Mouse (Mus musculus) limb, embryonic 10.5 days (tissue): ENCODE data around the gene Pkd2. TPM values are rescaled to one million over a fixed set of nuclear protein-coding genes. Genes with fewer than 3 reads are reported as not detected.
"Not testable (repeated sequence)": the region's sequence is repeated elsewhere in the genome, so short reads cannot be mapped to it uniquely, and the experiment has no call there.

Experiments used
- DNase-seq: peaks from one replicate; pipeline ENCODE4 v3.0.0-alpha.2; 2017; ENCODE audit warnings: low spot score
- H3K27ac ChIP-seq: fragments of 300-500 bp; sonication (generic); 2 replicates; pipeline ENCODE4 v1.5.1; 2016; ENCODE audit warnings: mild to moderate bottlenecking
- H3K27me3 ChIP-seq: fragments of 300-500 bp; sonication (generic); 2 replicates; pipeline ENCODE4 v1.6.1; 2016; ENCODE audit warnings: low read depth, mild to moderate bottlenecking; ENCODE audit not compliant: poor library complexity, severe bottlenecking
- H3K36me3 ChIP-seq: fragments of 300-500 bp; sonication (generic); 2 replicates; pipeline ENCODE4 v1.6.1; 2016; ENCODE audit warnings: mild to moderate bottlenecking, moderate library complexity
- H3K4me1 ChIP-seq: fragments of 300-500 bp; sonication (generic); 2 replicates; pipeline ENCODE4 v1.6.1; 2016
- H3K4me3 ChIP-seq: fragments of 300-500 bp; sonication (generic); 2 replicates; pipeline ENCODE4 v1.5.1; 2016; ENCODE audit warnings: mild to moderate bottlenecking, moderate library complexity
- H3K9me3 ChIP-seq: fragments of 300-500 bp; sonication (generic); replicated peaks from 2 replicates; pipeline ENCODE4 v1.6.1; 2016; ENCODE audit warnings: mild to moderate bottlenecking
- WGBS: fragments of 180-500 bp; shearing (Covaris S2); methylation state at CpG from one replicate; pipeline ENCODE4 v1.1.7; 2016; 5-methylcytosine and 5-hydroxymethylcytosine counted together
- polyA plus RNA-seq: library from polyadenylated mRNA; unstranded; fragments of >200 nt; fragmentation: Nextera tagmentation; extraction: Ambion mirVana; gene quantifications from 2 replicates; pipeline ENCODE4 v1.2.1, GENCODE M21; 2016

The Pkd2 gene
- polyA plus RNA-seq, 1 experiment from 2014 or later = 16.3 TPM

- H3K4me3 ChIP-seq = no peak overlapping the region
- H3K27ac ChIP-seq = no peak overlapping the region
- DNase-seq = no peak
- peaks cover 7% of the 10 kb centered on the region for H3K27me3 ChIP-seq
- H3K36me3 ChIP-seq = no peaks in the 10 kb centered on the region
- WGBS = 61% methylated on average over 1 of the region's 1 CpGs
- H3K4me1 ChIP-seq = 0 out of 2 replicates have a peak, but pooled peaks cover 2% of the 10 kb centered on the region
- H3K9me3 ChIP-seq = no peaks in the 10 kb centered on the region
Observed at GRCm38 (mm10) chr5:104442850-104443249, 16.4 kb upstream of the Pkd2 start.

GRCm38 (mm10) chr5:104446156-104446555, 13.1 kb upstream of the Pkd2 start:
- no peaks in the 10 kb centered on the region for H3K9me3 ChIP-seq
- H3K27me3 ChIP-seq = peaks cover 20% of the 10 kb centered on the region
- no peak overlapping the region for H3K4me3 ChIP-seq
- WGBS = 20% methylated on average over 3 of the region's 3 CpGs
- H3K36me3 ChIP-seq = no peaks in the 10 kb centered on the region
- peak overlapping the region; percentile 57; the same call in 1 of the 2 replicates for H3K27ac ChIP-seq
- H3K4me1 ChIP-seq = 0 out of 2 replicates have a peak, but pooled peaks cover 2% of the 10 kb centered on the region
- peak; percentile 48 for DNase-seq

- H3K9me3 ChIP-seq, H3K4me1 ChIP-seq, DNase-seq, H3K36me3 ChIP-seq, H3K27ac ChIP-seq, H3K4me3 ChIP-seq: not testable (repeated sequence)
- H3K27me3 ChIP-seq = peaks cover 20% of the 10 kb centered on the region
- whole genome bisulfite sequencing = 14% methylated on average over 6 of the region's 6 CpGs
Observed at GRCm38 (mm10) chr5:104448346-104448745, 10.9 kb upstream of the Pkd2 start.

GRCm38 (mm10) chr5:104449491-104449890, 9.8 kb upstream of the Pkd2 start:
- DNase-seq = no peak
- peaks cover 20% of the 10 kb centered on the region for H3K27me3 ChIP-seq
- 0 out of 2 replicates have a peak, but pooled peaks cover 2% of the 10 kb centered on the region for H3K4me1 ChIP-seq
- 56% methylated on average over 3 of the region's 3 CpGs for WGBS
- no peaks in the 10 kb centered on the region for H3K36me3 ChIP-seq
- no peak overlapping the region for H3K27ac ChIP-seq
- no peak overlapping the region for H3K4me3 ChIP-seq
- H3K9me3 ChIP-seq = no peaks in the 10 kb centered on the region

- H3K36me3 ChIP-seq = peaks cover 8% of the 10 kb centered on the region
- H3K27me3 ChIP-seq = peaks cover 11% of the 10 kb centered on the region
- H3K4me1 ChIP-seq = no peaks in the 10 kb centered on the region
- 84% methylated on average over 1 of the region's 1 CpGs for WGBS
- H3K27ac ChIP-seq = no peak overlapping the region
- DNase-seq = no peak
- 0 out of 2 replicates have a peak, but pooled peaks cover 3% of the 10 kb centered on the region for H3K9me3 ChIP-seq
- no peak overlapping the region for H3K4me3 ChIP-seq
Observed at GRCm38 (mm10) chr5:104453075-104453474, 6.2 kb upstream of the Pkd2 start.

GRCm38 (mm10) chr5:104454564-104454963, 4.7 kb upstream of the Pkd2 start:
- DNase-seq = no peak
- H3K4me1 ChIP-seq = peaks cover 11% of the 10 kb centered on the region
- H3K9me3 ChIP-seq = 0 out of 2 replicates have a peak, but pooled peaks cover 3% of the 10 kb centered on the region
- peaks cover 8% of the 10 kb centered on the region for H3K36me3 ChIP-seq
- no peak overlapping the region for H3K4me3 ChIP-seq
- no peaks in the 10 kb centered on the region for H3K27me3 ChIP-seq
- H3K27ac ChIP-seq = no peak overlapping the region
- WGBS = 88% methylated on average over 6 of the region's 6 CpGs

- Histone ChIP-seq H3K36me3 (peaks cover 35% of the 10 kb centered on the region), H3K9me3 (0 out of 2 replicates have a peak, but pooled peaks cover 3% of the 10 kb centered on the region), H3K27ac (peak overlapping the region; percentile 99), H3K4me3 (peak overlapping the region; percentile 85), H3K4me1 (peaks cover 25% of the 10 kb centered on the region), H3K27me3 (no peaks in the 10 kb centered on the region)
- DNase-seq = peak; percentile 82
- under 1% methylated on average over 82 of the region's 82 CpGs for WGBS
Observed at GRCm38 (mm10) chr5:104459706-104460455, 631 bp downstream of the Pkd2 start.

GRCm38 (mm10) chr5:104460456-104460838, 1.2 kb downstream of the Pkd2 start:
- WGBS = 53% methylated on average over 3 of the region's 3 CpGs
- no peak for DNase-seq
- Histone ChIP-seq H3K36me3 (peaks cover 41% of the 10 kb centered on the region), H3K27me3 (no peaks in the 10 kb centered on the region), H3K27ac (peak overlapping the region; percentile 99), H3K4me1 (peaks cover 25% of the 10 kb centered on the region), H3K4me3 (peak overlapping the region; percentile 85), H3K9me3 (0 out of 2 replicates have a peak, but pooled peaks cover 3% of the 10 kb centered on the region)

- H3K9me3 ChIP-seq = 0 out of 2 replicates have a peak, but pooled peaks cover 3% of the 10 kb centered on the region
- WGBS = 62% methylated on average over 7 of the region's 7 CpGs
- H3K4me3 ChIP-seq = peak overlapping the region; percentile 85
- peak overlapping the region; percentile 99; the same call in 1 of the 2 replicates for H3K27ac ChIP-seq
- H3K4me1 ChIP-seq = peaks cover 25% of the 10 kb centered on the region
- DNase-seq = peak; percentile 42
- peaks cover 45% of the 10 kb centered on the region for H3K36me3 ChIP-seq
- no peaks in the 10 kb centered on the region for H3K27me3 ChIP-seq
Observed at GRCm38 (mm10) chr5:104460856-104461255, 1.6 kb downstream of the Pkd2 start.

- no peak overlapping the region for H3K4me3 ChIP-seq
- H3K27me3 ChIP-seq = no peaks in the 10 kb centered on the region
- no peak for DNase-seq
- H3K9me3 ChIP-seq = no peaks in the 10 kb centered on the region
- peaks cover 7% of the 10 kb centered on the region; the same call in 1 of the 2 replicates for H3K4me1 ChIP-seq
- WGBS = 90% methylated on average over 8 of the region's 8 CpGs
- no peak overlapping the region for H3K27ac ChIP-seq
- peaks cover 77% of the 10 kb centered on the region for H3K36me3 ChIP-seq
Observed at GRCm38 (mm10) chr5:104465279-104465678, 6.0 kb downstream of the Pkd2 start.

- WGBS = 86% methylated on average over 12 of the region's 12 CpGs
- Histone ChIP-seq H3K36me3 (peaks cover 82% of the 10 kb centered on the region), H3K27me3 (no peaks in the 10 kb centered on the region), H3K27ac (no peak overlapping the region), H3K9me3 (no peaks in the 10 kb centered on the region), H3K4me1 (peaks cover 3% of the 10 kb centered on the region; the same call in 1 of the 2 replicates), H3K4me3 (no peak overlapping the region)
- DNase-seq = no peak
Observed at GRCm38 (mm10) chr5:104465731-104466130, 6.5 kb downstream of the Pkd2 start.

- Histone ChIP-seq H3K27me3 (no peaks in the 10 kb centered on the region), H3K36me3 (peaks cover 93% of the 10 kb centered on the region), H3K27ac (no peak overlapping the region), H3K9me3 (no peaks in the 10 kb centered on the region), H3K4me3 (no peak overlapping the region), H3K4me1 (no peaks in the 10 kb centered on the region)
- 94% methylated on average over 16 of the region's 16 CpGs for WGBS
- no peak for DNase-seq
Observed at GRCm38 (mm10) chr5:104466816-104467215, 7.6 kb downstream of the Pkd2 start.

GRCm38 (mm10) chr5:104468586-104468985, 9.3 kb downstream of the Pkd2 start:
- Histone ChIP-seq H3K36me3 (peaks cover 95% of the 10 kb centered on the region), H3K4me1 (no peaks in the 10 kb centered on the region), H3K27ac (no peak overlapping the region), H3K27me3 (no peaks in the 10 kb centered on the region), H3K9me3 (no peaks in the 10 kb centered on the region), H3K4me3 (no peak overlapping the region)
- WGBS = 96% methylated on average over 5 of the region's 5 CpGs
- DNase-seq = no peak
